In the genomic region with DNA sequence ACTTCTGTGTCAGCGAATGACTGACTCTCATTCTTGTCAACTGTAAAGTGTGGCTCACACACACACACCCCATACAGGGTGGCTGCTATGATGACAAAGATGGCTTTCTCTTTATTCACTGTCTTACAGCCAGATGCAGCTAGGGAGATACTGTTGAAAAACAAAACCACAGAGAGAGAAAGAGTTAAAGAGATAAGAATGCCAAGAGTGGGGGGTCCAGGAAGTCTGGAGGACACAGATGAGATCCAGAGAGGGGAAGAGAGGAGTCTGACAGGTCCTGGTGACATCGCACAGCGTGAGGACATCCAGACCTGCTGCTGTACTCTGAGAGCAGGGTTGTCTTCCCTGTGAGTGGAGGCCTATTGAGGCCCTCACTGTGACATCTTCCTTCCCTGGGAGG, we compare ENCODE assay signal across 20 mouse cellular contexts. TPM values are rescaled to one million over a fixed set of nuclear protein-coding genes. Genes with fewer than 3 reads are reported as not detected.
DNase-seq lines count a peak whose midpoint lies in the region; ATAC-seq and TF ChIP-seq lines count a peak whose summit lies in the region.
"Had no signal": no experiment of that assay in that cellular context is flagged by ENCODE, and none has a peak within 500 bp of the region (broad histone marks: within the 10 kb centered on the region; RNA-seq: fewer than 3 reads in every experiment).

No protein-coding gene starts in this region.

- intact Hi-C loops in heart, postnatal 10 days (cut with DNase I) = no loop called here
- intact Hi-C loops in gastrocnemius, adult 2 months (cut with DNase I) = no loop called here

- H3K9me3 ChIP-seq in heart, embryonic 11.5 days (replicated peaks; ENCODE audit: control insufficient read depth, low read length) = no peaks in the 10 kb centered on the region
- no peaks in the 10 kb centered on the region for H3K9me3 ChIP-seq in liver, embryonic 16.5 days (replicated peaks; ENCODE audit: control insufficient read depth, low read length)
- H3K9me3 ChIP-seq in midbrain, embryonic 13.5 days = no peaks in the 10 kb centered on the region
- H3K9me3 ChIP-seq: neural tube, embryonic 12.5 days had no signal

- peaks cover 32% of the 10 kb centered on the region for H3K4me1 ChIP-seq in heart, embryonic 11.5 days (ENCODE audit: control insufficient read depth, insufficient read depth, low read length)
- H3K4me1 ChIP-seq in liver, embryonic 16.5 days (ENCODE audit: control insufficient read depth, low read depth, low read length) = peaks cover 59% of the 10 kb centered on the region
- H3K4me1 ChIP-seq in midbrain, embryonic 13.5 days (replicated peaks) = peaks cover 3% of the 10 kb centered on the region

- no peak for DNase-seq in heart, postnatal 10 days
- peak; percentile 95 for DNase-seq in 416B (ENCODE audit: low read depth)
- DNase-seq in induced T-regulatory cell, adult 2 months (ENCODE audit: low read depth) = peak; percentile 42
- DNase-seq in gastrocnemius, adult 2 months = no peak
- no peak for DNase-seq in urinary bladder, postnatal 14 days (ENCODE audit: low spot score)
- DNase-seq: adrenal gland, postnatal 25 days; cerebellum, adult 11-12 months; cerebellum, postnatal 25 days; kidney, adult 2 months; kidney, postnatal 10 days; lung, postnatal 14 days; right cerebral cortex, postnatal 4 days had no signal

- no peak overlapping the region for H3K4me2 ChIP-seq in heart, embryonic 11.5 days
- H3K4me2 ChIP-seq in liver, embryonic 16.5 days (ENCODE audit: low read depth, low read length) = no peak overlapping the region
- no peak overlapping the region for H3K4me2 ChIP-seq in midbrain, embryonic 13.5 days (replicated peaks)
- H3K4me2 ChIP-seq: midbrain, embryonic 11.5 days; neural tube, embryonic 12.5 days had no signal

- no peak for ATAC-seq in heart, embryonic 11.5 days (replicated peaks; ENCODE audit: insufficient number of reproducible peaks, low FRiP score, low TSS enrichment)
- peak; percentile 41 for ATAC-seq in liver, embryonic 16.5 days (ENCODE audit: low read depth)
- no peak for ATAC-seq in midbrain, embryonic 13.5 days
- ATAC-seq: CD4-positive, CD25-positive, alpha-beta regulatory T cell, adult 4 months; forebrain, embryonic 16.5 days; inflammation-experienced regulatory T-cells, adult 6 months had no signal

- H3K27me3 ChIP-seq in heart, embryonic 11.5 days (ENCODE audit: control insufficient read depth, insufficient read depth, low read length) = peaks cover 10% of the 10 kb centered on the region
- no peaks in the 10 kb centered on the region for H3K27me3 ChIP-seq in liver, embryonic 16.5 days (ENCODE audit: control insufficient read depth, insufficient read depth, low read depth, low read length)
- H3K27me3 ChIP-seq in midbrain, embryonic 13.5 days = no peaks in the 10 kb centered on the region
- H3K27me3 ChIP-seq: neural tube, embryonic 12.5 days had no signal

- H3K4me3 ChIP-seq in heart, embryonic 11.5 days (ENCODE audit: low read depth, low read length) = no peak overlapping the region
- H3K4me3 ChIP-seq in liver, embryonic 16.5 days (ENCODE audit: low read depth, low read length) = no peak overlapping the region
- no peak overlapping the region for H3K4me3 ChIP-seq in gastrocnemius, adult 2 months
- H3K4me3 ChIP-seq in midbrain, embryonic 13.5 days (replicated peaks) = no peak overlapping the region
- H3K4me3 ChIP-seq: neural tube, embryonic 12.5 days had no signal

- no peak for TF ChIP-seq CTCF in gastrocnemius, adult 2 months (IDR thresholded peaks at IDR 0.05)

- H3K9ac ChIP-seq in heart, embryonic 11.5 days (ENCODE audit: low read depth, low read length) = no peak overlapping the region
- no peak overlapping the region for H3K9ac ChIP-seq in liver, embryonic 16.5 days (ENCODE audit: low read depth, low read length)
- no peak overlapping the region for H3K9ac ChIP-seq in midbrain, embryonic 13.5 days (replicated peaks)
- H3K9ac ChIP-seq: neural tube, embryonic 12.5 days had no signal

- H3K27ac ChIP-seq in heart, embryonic 11.5 days (ENCODE audit: low read depth, low read length) = peak overlapping the region; percentile 15; the same call in 1 of the 2 replicates
- peak overlapping the region; percentile 12; the same call in 1 of the 2 replicates for H3K27ac ChIP-seq in liver, embryonic 16.5 days (ENCODE audit: low read length)
- no peak overlapping the region; the same call in 1 of the 2 replicates for H3K27ac ChIP-seq in gastrocnemius, adult 2 months
- no peak overlapping the region for H3K27ac ChIP-seq in midbrain, embryonic 13.5 days
- H3K27ac ChIP-seq: neural tube, embryonic 12.5 days had no signal

- WGBS in heart, embryonic 11.5 days (ENCODE audit: insufficient replicate concordance) = 25% methylated on average over 3 of the region's 3 CpGs
- WGBS in liver, embryonic 16.5 days (ENCODE audit: insufficient replicate concordance) = 14% methylated on average over 3 of the region's 3 CpGs
- WGBS in midbrain, embryonic 13.5 days = 91% methylated on average over 3 of the region's 3 CpGs

- H3K36me3 ChIP-seq in heart, embryonic 11.5 days (ENCODE audit: control insufficient read depth, insufficient read depth, low read length) = no peaks in the 10 kb centered on the region
- H3K36me3 ChIP-seq in liver, embryonic 16.5 days (ENCODE audit: control insufficient read depth, insufficient read depth) = no peaks in the 10 kb centered on the region
- H3K36me3 ChIP-seq in midbrain, embryonic 13.5 days = no peaks in the 10 kb centered on the region
- H3K36me3 ChIP-seq: neural tube, embryonic 12.5 days had no signal

RNA-seq across cellular contexts. Expression of gene Ptpre, which starts 56.5 kb away (rescaled TPM):
- polyA plus RNA-seq in heart, embryonic 11.5 days (2014; fragmentation: Nextera tagmentation; extraction: Ambion mirVana) = 1.3 and 1.7 TPM in 2 replicates
- total RNA-seq in heart, postnatal 10 days (2021) = 1 to 10 TPM; 5.0 to 6.1 TPM
- 2.7 and 3.0 TPM in 2 replicates for polyA plus RNA-seq in liver, embryonic 16.5 days (2015; fragmentation: Nextera tagmentation; extraction: Ambion mirVana)
- total RNA-seq in gastrocnemius, adult 2 months (2021) = 1 to 10 TPM; 1.2 to 1.6 TPM
- 3.7 and 4.4 TPM in 2 replicates for polyA plus RNA-seq in midbrain, embryonic 13.5 days (2015; fragmentation: Nextera tagmentation; extraction: Ambion mirVana)

Comparison
In these comparisons a context has a peak if more than half of its experiments do, and no peak if none do; other contexts are left out.
1. H3K27ac ChIP-seq: peak in heart, embryonic 11.5 days (single experiment) and liver, embryonic 16.5 days (single experiment); none in gastrocnemius, adult 2 months (single experiment) and midbrain, embryonic 13.5 days (single experiment).
2. DNase-seq: peak in 416B (single experiment) and induced T-regulatory cell, adult 2 months (single experiment); none in heart, postnatal 10 days (0 of 2), gastrocnemius, adult 2 months (single experiment) and urinary bladder, postnatal 14 days (single experiment).